In genomic region chr7:80028418-80028720, GRCm38 (mm10) we compare ENCODE assay signal across 8 mouse cellular contexts. TPM values are rescaled to one million over a fixed set of nuclear protein-coding genes. Genes with fewer than 3 reads are reported as not detected.
DNase-seq lines count a peak whose midpoint lies in the region; ATAC-seq and TF ChIP-seq lines count a peak whose summit lies in the region.

No protein-coding gene starts in this region.

- TF ChIP-seq EP300 in CH12.LX (IDR thresholded peaks at IDR 0.05; ENCODE audit: low read length), result no peak
- TF ChIP-seq EP300 in MEL (IDR thresholded peaks at IDR 0.05; ENCODE audit: low read depth in 1 of 2, low read length in 2 of 2), result no peak

- 49% methylated on average over 3 of the region's 3 CpGs for WGBS in embryonic facial prominence, embryonic 15.5 days
- whole genome bisulfite sequencing in hindbrain, embryonic 15.5 days, result 21% methylated on average over 3 of the region's 3 CpGs
- 25% methylated on average over 3 of the region's 3 CpGs for WGBS in liver, embryonic 12.5 days (ENCODE audit: insufficient replicate concordance)
- 29% methylated on average over 3 of the region's 3 CpGs for WGBS in olfactory bulb, adult 2 months

- no peak for ATAC-seq in embryonic facial prominence, embryonic 15.5 days (ENCODE audit: insufficient number of reproducible peaks, low FRiP score, low TSS enrichment, low read depth)
- ATAC-seq in hindbrain, embryonic 15.5 days (ENCODE audit: low FRiP score, low read depth), result no peak
- no peak for ATAC-seq in liver, embryonic 12.5 days

- H3K4me1 ChIP-seq in CH12.LX (ENCODE audit: control insufficient read depth in 1 of 2, insufficient read depth in 2 of 2) (peaks cover 17 to 57% of the 10 kb centered on the region in 2 experiments), MEL (ENCODE audit: control insufficient read depth in 1 of 2, insufficient read depth in 2 of 2, low read length in 2 of 2) (peaks cover 13 to 20% of the 10 kb centered on the region in 2 experiments)
- H3K4me1 ChIP-seq in embryonic facial prominence, embryonic 15.5 days, result peaks cover 56% of the 10 kb centered on the region
- H3K4me1 ChIP-seq in hindbrain, embryonic 15.5 days (replicated peaks), result peaks cover 44% of the 10 kb centered on the region
- H3K4me1 ChIP-seq in liver, embryonic 12.5 days, result peaks cover 88% of the 10 kb centered on the region
- peaks cover 41% of the 10 kb centered on the region for H3K4me1 ChIP-seq in olfactory bulb, adult 2 months (ENCODE audit: control insufficient read depth, insufficient read depth, low read length)

- H3K27me3 ChIP-seq in CH12.LX (replicated peaks) (no peaks in the 10 kb centered on the region), MEL (ENCODE audit: control insufficient read depth in 1 of 2, insufficient read depth in 2 of 2, low read length in 2 of 2) (no peaks in the 10 kb centered on the region)
- no peaks in the 10 kb centered on the region for H3K27me3 ChIP-seq in embryonic facial prominence, embryonic 15.5 days
- no peaks in the 10 kb centered on the region for H3K27me3 ChIP-seq in hindbrain, embryonic 15.5 days
- peaks cover 19% of the 10 kb centered on the region for H3K27me3 ChIP-seq in liver, embryonic 12.5 days (replicated peaks)

- TF ChIP-seq RAD21 in CH12.LX (IDR thresholded peaks at IDR 0.05; ENCODE audit: low read depth, low read length), result no peak
- no peak for TF ChIP-seq RAD21 in MEL (IDR thresholded peaks at IDR 0.05; ENCODE audit: low read depth, low read length)

- dilution Hi-C loops in CH12.LX (cut with MboI; ENCODE audit: extremely low pct_ligation_motif_present, extremely low pct_unique_long_range_greater_than_20kb, low sequenced_read_pairs), result no loop called here

- DNase-seq in CH12.LX (ENCODE audit: extremely low read depth), result no peak
- no peak for DNase-seq in MEL (ENCODE audit: low read depth, low spot score)
- no peak for DNase-seq in retina, embryonic 14.5 days (ENCODE audit: low spot score)
- DNase-seq in left cerebral cortex, adult 11 months (ENCODE audit: low spot score), result no peak

- H3K9ac ChIP-seq in CH12.LX (ENCODE audit: insufficient read depth, low read depth) (peak overlapping the region; percentile 100), MEL (ENCODE audit: control insufficient read depth, low read depth, low read length, poor library complexity, severe bottlenecking) (peak overlapping the region; percentile 98)
- no peak overlapping the region; the same call in 1 of the 2 replicates for H3K9ac ChIP-seq in embryonic facial prominence, embryonic 15.5 days
- H3K9ac ChIP-seq in hindbrain, embryonic 15.5 days, result no peak overlapping the region
- H3K9ac ChIP-seq in liver, embryonic 12.5 days, result peak overlapping the region; percentile 13; the same call in 1 of the 2 replicates

- H3K4me3 ChIP-seq in CH12.LX (replicated peaks in 1 of 3; ENCODE audit: low read depth in 2 of 3, low read length in 2 of 3, poor library complexity in 1 of 3) (peak overlapping the region; percentile 89 to 99 (median 92)), MEL (ENCODE audit: control insufficient read depth in 1 of 2, insufficient read depth in 1 of 2, low read depth in 2 of 2, low read length in 2 of 2) (peak overlapping the region; percentile 79 to 94)
- H3K4me3 ChIP-seq in embryonic facial prominence, embryonic 15.5 days (replicated peaks), result peak overlapping the region; percentile 86
- H3K4me3 ChIP-seq in hindbrain, embryonic 15.5 days, result peak overlapping the region; percentile 91
- peak overlapping the region; percentile 77 for H3K4me3 ChIP-seq in liver, embryonic 12.5 days
- peak overlapping the region; percentile 14; the same call in 1 of the 2 replicates for H3K4me3 ChIP-seq in olfactory bulb, adult 2 months (ENCODE audit: insufficient read depth, low read depth, low read length)

- H3K36me3 ChIP-seq in CH12.LX (replicated peaks in 1 of 2; ENCODE audit: control insufficient read depth in 1 of 2, insufficient read depth in 1 of 2, low read length in 1 of 2) (peaks cover 0 to 14% of the 10 kb centered on the region in 2 experiments), MEL (ENCODE audit: control insufficient read depth in 1 of 2, insufficient read depth in 2 of 2, low read length in 2 of 2) (peaks cover 0 to 14% of the 10 kb centered on the region in 2 experiments; a peak in 2 of 4 replicates)
- H3K36me3 ChIP-seq in embryonic facial prominence, embryonic 15.5 days, result no peaks in the 10 kb centered on the region
- H3K36me3 ChIP-seq in hindbrain, embryonic 15.5 days, result no peaks in the 10 kb centered on the region
- peaks cover 7% of the 10 kb centered on the region; the same call in 1 of the 2 replicates for H3K36me3 ChIP-seq in liver, embryonic 12.5 days

- no peak for TF ChIP-seq CTCF in CH12.LX (conservative IDR thresholded peaks at IDR 0.05 in 1 of 2, IDR thresholded peaks at IDR 0.05 in 1 of 2; ENCODE audit: low read depth in 2 of 2, low read length in 2 of 2)
- TF ChIP-seq CTCF in MEL (IDR thresholded peaks at IDR 0.05 in 2 of 3, conservative IDR thresholded peaks at IDR 0.05 in 1 of 3; ENCODE audit: control insufficient read depth in 1 of 3, insufficient read depth in 1 of 3, low read depth in 2 of 3, low read length in 3 of 3, poor library complexity in 1 of 3, severe bottlenecking in 1 of 3), result no peak
- TF ChIP-seq CTCF in olfactory bulb, adult 2 months (IDR thresholded peaks at IDR 0.05; ENCODE audit: insufficient read depth, low read depth, low read length), result no peak

- peak overlapping the region; percentile 73 for H3K4me2 ChIP-seq in CH12.LX (ENCODE audit: insufficient read depth, low read depth, poor library complexity, severe bottlenecking)
- peak overlapping the region; percentile 77 for H3K4me2 ChIP-seq in embryonic facial prominence, embryonic 15.5 days (replicated peaks)
- peak overlapping the region; percentile 84 for H3K4me2 ChIP-seq in hindbrain, embryonic 15.5 days
- peak overlapping the region; percentile 98 for H3K4me2 ChIP-seq in liver, embryonic 12.5 days

- H3K9me3 ChIP-seq in CH12.LX (replicated peaks; ENCODE audit: low read length) (no peaks in the 10 kb centered on the region), MEL (replicated peaks; ENCODE audit: insufficient read depth, low read length) (no peaks in the 10 kb centered on the region)
- H3K9me3 ChIP-seq in embryonic facial prominence, embryonic 15.5 days (replicated peaks), result no peaks in the 10 kb centered on the region
- H3K9me3 ChIP-seq in hindbrain, embryonic 15.5 days, result no peaks in the 10 kb centered on the region
- H3K9me3 ChIP-seq in liver, embryonic 12.5 days (replicated peaks), result no peaks in the 10 kb centered on the region

- TF ChIP-seq POLR2A in CH12.LX (IDR thresholded peaks at IDR 0.05; ENCODE audit: low read depth, low read length), result no peak
- no peak for TF ChIP-seq POLR2A in MEL (IDR thresholded peaks at IDR 0.05; ENCODE audit: control insufficient read depth in 1 of 2, insufficient read depth in 1 of 2, low read depth in 1 of 2, low read length in 2 of 2, poor library complexity in 1 of 2)
- no peak for TF ChIP-seq POLR2A in olfactory bulb, adult 2 months (IDR thresholded peaks at IDR 0.05; ENCODE audit: insufficient read depth, low read depth, low read length)

- peak overlapping the region; percentile 33; the same call in 1 of the 2 replicates for H3K27ac ChIP-seq in CH12.LX (ENCODE audit: insufficient read depth, low read depth)
- no peak overlapping the region for H3K27ac ChIP-seq in MEL (ENCODE audit: control insufficient read depth, low read depth, low read length)
- peak overlapping the region; percentile 55; the same call in 1 of the 2 replicates for H3K27ac ChIP-seq in embryonic facial prominence, embryonic 15.5 days (replicated peaks)
- H3K27ac ChIP-seq in hindbrain, embryonic 15.5 days (replicated peaks), result no peak overlapping the region
- peak overlapping the region; percentile 42; the same call in 1 of the 2 replicates for H3K27ac ChIP-seq in liver, embryonic 12.5 days
- peak overlapping the region; percentile 20; the same call in 1 of the 2 replicates for H3K27ac ChIP-seq in olfactory bulb, adult 2 months (ENCODE audit: insufficient read depth, low read depth, low read length)

- in situ Hi-C loops in CH12.LX (cut with MboI; ENCODE audit: low pct_ligation_motif_present, low pct_unique_long_range_greater_than_20kb, low sequenced_read_pairs), result no loop called here

- H3K79me2 ChIP-seq in CH12.LX (replicated peaks; ENCODE audit: control insufficient read depth, extremely low read depth, insufficient read depth, poor library complexity, severe bottlenecking), result peaks cover 61% of the 10 kb centered on the region
- H3K79me2 ChIP-seq in MEL (ENCODE audit: control insufficient read depth, insufficient read depth, low read length, poor library complexity), result peaks cover 45% of the 10 kb centered on the region

TF ChIP-seq in CH12.LX, 34 proteins besides CTCF, POLR2A, EP300 and RAD21 (continues in another document):
- no peak for TF ChIP-seq BHLHE40 (IDR thresholded peaks at IDR 0.05; ENCODE audit: low read depth, low read length)
- TF ChIP-seq NELFE (IDR thresholded peaks at IDR 0.05; ENCODE audit: low read depth, low read length), result no peak
- no peak for TF ChIP-seq E2F4 (IDR thresholded peaks at IDR 0.05; ENCODE audit: insufficient replicate concordance, low read depth, low read length)
- no peak for TF ChIP-seq CHD1 (IDR thresholded peaks at IDR 0.05; ENCODE audit: low read depth, low read length)
- no peak for TF ChIP-seq KAT2A (IDR thresholded peaks at IDR 0.05; ENCODE audit: insufficient replicate concordance, low read length)
- no peak for TF ChIP-seq UBTF (IDR thresholded peaks at IDR 0.05; ENCODE audit: low read depth, low read length)

TF ChIP-seq in MEL, 35 proteins besides CTCF, POLR2A, EP300 and RAD21:
- no peak for TF ChIP-seq E2F4 (IDR thresholded peaks at IDR 0.05; ENCODE audit: borderline replicate concordance, low read depth, low read length)

RNA-seq across cellular contexts. Expression of gene Zfp710, which starts 3.8 kb away (rescaled TPM):
- total RNA-seq in CH12.LX (2012; rRNA removed) (16.2 and 16.3 TPM in 2 replicates), CH12.LX (2014; rRNA removed) (6.1 and 7.6 TPM in 2 replicates), MEL (2012; rRNA removed) (11.8 and 14.8 TPM in 2 replicates)
- polyA plus RNA-seq in CH12.LX (2012; ENCODE audit: insufficient read length, low read depth) (12.1 and 14.4 TPM in 2 replicates), MEL (2012; ENCODE audit: insufficient read depth in 1 of 2, insufficient read length in 2 of 2, low read depth in 1 of 2, low replicate concordance in 2 of 2, missing spikeins in 1 of 2) (10 to 100 TPM in 1 of 2 experiments, not detected in 1; 19.1 TPM)
- polyA plus RNA-seq in embryonic facial prominence, embryonic 15.5 days (2015; fragmentation: Nextera tagmentation; extraction: Ambion mirVana), result 22.0 and 22.9 TPM in 2 replicates
- polyA plus RNA-seq in hindbrain, embryonic 15.5 days (2015; fragmentation: Nextera tagmentation; extraction: Ambion mirVana), result 16.3 and 17.2 TPM in 2 replicates
- 7.2 and 8.9 TPM in 2 replicates for polyA plus RNA-seq in liver, embryonic 12.5 days (2016; fragmentation: Nextera tagmentation; extraction: Ambion mirVana)
- polyA plus RNA-seq in olfactory bulb, adult 2 months (2012; ENCODE audit: insufficient read depth, insufficient read length, low replicate concordance, missing spikeins), result not detected in 2 replicates

Comparison
In these comparisons a context has a peak if more than half of its experiments do, and no peak if none do; other contexts are left out.
1. H3K27ac ChIP-seq: peak in CH12.LX (single experiment), embryonic facial prominence, embryonic 15.5 days (single experiment), liver, embryonic 12.5 days (single experiment) and olfactory bulb, adult 2 months (single experiment); none in MEL (single experiment) and hindbrain, embryonic 15.5 days (single experiment).
2. H3K4me3 ChIP-seq: peak in every context shown above with its lines; median percentile 92 in CH12.LX; 91 in hindbrain, embryonic 15.5 days; 86 in MEL; 86 in embryonic facial prominence, embryonic 15.5 days; 77 in liver, embryonic 12.5 days; 14 in olfactory bulb, adult 2 months.
3. H3K9ac ChIP-seq: peak in CH12.LX (single experiment), MEL (single experiment) and liver, embryonic 12.5 days (single experiment); none in embryonic facial prominence, embryonic 15.5 days (single experiment) and hindbrain, embryonic 15.5 days (single experiment).
4. Peak in every context shown above with its lines, with median percentiles within 50 percentile points of each other: H3K4me2 ChIP-seq.